Mouse (Mus musculus) heart, adult 9 months (tissue): ENCODE data around the gene Mgll.

Experiments
- DNase-seq, 2 experiments: peaks; one replicate each; pipeline ENCODE4 v3.0.0; 2022; ENCODE audit warnings: low spot score in 2 of 2

The Mgll gene

GRCm38 (mm10) chr6:88743601-88744291 is 19.5 kb downstream of the Mgll start:
- no peak for DNase-seq

DNA sequence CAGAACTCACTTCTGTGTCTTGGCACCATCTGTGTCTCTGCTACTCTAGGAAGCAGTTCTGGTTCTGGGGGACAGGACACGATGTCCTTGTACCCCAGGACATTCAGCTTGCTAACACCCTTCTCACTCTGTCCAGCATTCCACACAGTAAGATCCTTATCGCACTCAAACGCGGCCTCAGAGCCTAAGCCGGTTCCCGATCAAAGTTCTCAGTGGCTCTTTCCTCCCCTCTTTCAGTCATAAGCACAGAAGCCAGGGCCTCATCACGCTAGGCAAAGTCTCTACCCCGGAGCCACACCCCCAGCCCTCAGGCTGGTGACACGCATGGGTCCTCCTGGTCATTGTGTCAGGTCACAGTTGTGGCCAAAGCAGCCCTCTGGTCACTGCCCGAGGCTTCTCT is 20.8 kb downstream of the Mgll start:
- no peak for DNase-seq

- no peak for DNase-seq
Measured at GRCm38 (mm10) chr6:88746271-88746670, 22.1 kb downstream of the Mgll start.

DNA sequence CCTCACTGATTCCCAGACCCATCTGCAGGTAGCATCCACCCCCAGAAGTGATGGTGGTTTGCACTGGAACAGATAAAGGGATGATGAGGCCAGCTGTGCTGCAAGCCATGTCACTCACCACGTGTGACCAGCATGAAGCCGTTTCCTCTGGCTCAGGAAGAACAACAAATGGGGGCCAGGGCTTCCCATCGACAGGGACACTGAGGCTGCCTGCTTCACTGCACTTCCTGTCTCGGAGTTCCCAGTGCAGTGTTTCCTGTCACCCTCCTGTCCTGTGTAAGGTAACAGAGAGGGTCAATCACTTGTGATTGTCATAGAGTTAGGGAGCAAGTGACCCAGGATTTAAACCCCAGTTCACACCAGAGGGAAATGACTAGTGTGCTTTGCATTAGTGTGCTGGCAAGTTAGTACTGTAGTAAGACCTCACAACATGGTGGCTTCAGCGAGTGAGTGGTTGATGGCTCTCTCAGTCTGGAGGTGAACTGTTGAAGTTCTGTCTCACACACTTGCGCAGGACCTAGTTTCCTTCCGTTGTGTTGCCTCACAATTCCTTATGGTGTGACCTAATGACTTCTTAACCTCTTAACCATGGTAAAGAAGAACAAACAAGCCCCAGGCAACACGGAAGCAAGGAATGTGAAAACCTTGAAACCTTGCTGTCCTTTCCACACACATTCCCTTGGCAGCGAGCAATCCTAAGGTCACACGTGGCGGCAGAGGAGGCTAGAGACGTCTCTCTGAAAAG is 23.3 kb downstream of the Mgll start:
- no peak for DNase-seq

GRCm38 (mm10) chr6:88750884-88751283 is 26.7 kb downstream of the Mgll start:
- DNase-seq = no peak

- no peak for DNase-seq
Measured at GRCm38 (mm10) chr6:88752711-88753219, 28.6 kb downstream of the Mgll start.

DNA sequence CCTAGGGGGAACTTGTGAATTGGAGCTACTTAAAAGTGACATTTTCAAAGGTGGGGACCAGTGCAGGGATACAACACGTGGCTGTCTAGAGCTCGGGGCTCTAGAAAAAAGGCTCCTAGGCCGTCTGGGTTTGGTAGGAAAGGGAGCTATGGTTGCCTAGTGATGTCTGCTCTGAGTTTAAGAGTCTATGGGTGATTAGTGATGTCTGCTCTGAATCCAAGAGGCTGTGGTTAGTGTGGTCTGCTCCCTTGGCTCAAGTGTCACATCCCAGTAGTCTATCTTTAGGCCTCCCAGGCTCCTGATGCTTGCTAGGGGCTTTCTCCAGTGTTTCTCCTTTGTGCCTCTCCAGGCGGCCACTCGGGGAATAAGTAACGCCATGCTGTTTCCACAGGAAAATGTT is 29.4 kb downstream of the Mgll start:
- DNase-seq = no peak

GRCm38 (mm10) chr6:88756992-88757391 is 32.8 kb downstream of the Mgll start:
- no peak for DNase-seq

- DNase-seq = no peak
Measured at GRCm38 (mm10) chr6:88758074-88758473, 33.9 kb downstream of the Mgll start.

GRCm38 (mm10) chr6:88758568-88759522 is 34.6 kb downstream of the Mgll start:
- peak; percentile 71 to 76 for DNase-seq

- DNase-seq = peak; percentile 86 to 91
Measured at GRCm38 (mm10) chr6:88759793-88760453, 35.7 kb downstream of the Mgll start.

DNA sequence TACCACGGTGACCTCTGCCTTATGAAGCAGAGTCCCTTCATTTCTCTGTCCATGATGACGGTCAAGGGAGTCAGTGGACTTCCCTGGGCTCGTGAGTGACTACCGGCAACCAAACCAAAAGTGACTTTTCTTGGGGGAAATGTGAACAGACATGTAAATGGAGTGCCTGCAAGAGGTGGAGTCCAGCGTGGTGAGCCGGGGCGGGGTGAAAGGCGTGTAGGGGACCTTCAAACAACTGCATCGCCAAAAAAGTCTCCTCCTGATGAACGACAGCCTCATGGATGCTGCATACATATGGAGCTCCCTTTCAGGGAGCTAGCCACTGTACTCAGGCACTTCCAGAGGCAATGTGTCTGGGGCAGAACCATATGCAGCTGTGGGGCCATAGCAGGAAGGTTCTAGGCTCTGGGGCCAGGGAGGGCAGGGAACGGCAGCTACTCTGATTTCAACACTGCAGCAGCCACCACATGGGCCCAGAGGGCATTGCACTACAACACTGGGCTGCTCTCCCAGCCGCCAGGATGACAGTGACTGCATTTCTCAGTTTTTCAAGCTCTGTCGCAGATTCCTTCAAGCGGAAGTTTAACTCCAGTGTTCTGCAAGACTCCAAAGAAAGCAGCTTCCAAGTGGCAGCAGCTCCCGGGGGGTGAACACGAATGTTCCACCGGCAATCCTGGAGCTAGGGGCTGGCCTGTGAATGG is 36.9 kb downstream of the Mgll start:
- no peak for DNase-seq

DNA sequence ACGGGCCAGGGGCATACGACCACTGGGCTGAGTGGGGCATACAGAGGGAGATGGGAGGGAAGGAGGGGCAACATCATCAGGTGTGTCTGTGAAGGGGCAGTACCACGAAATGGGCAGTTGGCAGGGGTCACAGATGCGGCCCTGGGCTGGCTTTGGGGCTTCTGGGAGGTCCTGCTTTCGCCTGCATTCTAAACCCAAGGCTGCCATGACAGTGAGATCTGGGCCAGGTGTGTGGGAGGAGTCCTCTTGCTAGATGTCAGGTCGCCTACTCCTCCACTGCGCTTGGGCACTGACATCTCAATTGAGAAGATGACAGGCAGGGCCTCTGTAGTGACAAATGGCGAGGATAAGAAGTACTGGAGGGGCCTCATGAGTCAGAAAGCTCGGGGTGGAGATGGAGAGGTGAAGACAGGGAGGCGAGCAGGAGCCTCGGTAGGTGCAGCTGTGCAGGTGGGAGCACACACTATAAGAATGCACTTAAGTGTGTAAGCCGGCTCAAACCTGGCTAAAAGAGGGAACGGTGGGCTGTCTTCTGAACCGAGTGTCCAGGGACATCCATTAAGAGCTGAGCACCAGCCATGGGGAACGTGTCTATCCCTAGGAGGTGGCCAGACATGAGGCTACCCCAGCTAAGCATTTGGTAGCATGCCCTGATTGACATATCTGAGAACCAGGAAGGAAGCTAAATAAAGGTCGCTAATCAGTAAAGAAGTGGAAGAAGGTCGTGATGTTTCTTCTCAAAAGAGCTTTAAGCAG is 37.6 kb downstream of the Mgll start:
- DNase-seq = no peak

- DNase-seq = no peak
Measured at GRCm38 (mm10) chr6:88762440-88763196, 38.4 kb downstream of the Mgll start.

DNA sequence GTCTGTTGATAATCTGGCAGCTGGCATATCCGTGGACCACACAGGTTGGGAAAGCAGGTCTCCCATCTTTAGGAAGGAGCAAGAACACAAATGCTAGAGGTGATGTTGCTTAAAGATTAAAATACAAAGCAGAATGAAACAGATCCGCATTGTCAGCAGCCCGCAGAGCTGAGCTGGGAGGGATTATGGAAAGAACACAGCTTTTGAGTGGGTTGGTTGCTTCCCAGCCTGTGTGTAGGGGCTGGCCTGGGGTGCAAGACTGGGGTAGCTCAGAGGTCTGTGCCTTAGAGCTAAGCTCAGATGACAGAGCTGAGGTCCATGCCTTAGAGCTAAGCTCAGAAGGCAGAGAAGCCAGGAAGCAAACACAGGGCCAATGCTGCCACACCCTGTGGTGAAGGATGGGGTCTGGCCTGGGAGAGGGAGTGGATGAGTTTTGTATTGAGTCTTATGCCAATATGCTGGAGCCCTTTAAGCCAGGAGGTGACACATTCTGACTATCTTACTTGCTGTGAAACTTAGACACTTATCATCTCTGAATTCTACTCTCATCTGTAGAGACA is 39.4 kb downstream of the Mgll start:
- no peak for DNase-seq

DNA sequence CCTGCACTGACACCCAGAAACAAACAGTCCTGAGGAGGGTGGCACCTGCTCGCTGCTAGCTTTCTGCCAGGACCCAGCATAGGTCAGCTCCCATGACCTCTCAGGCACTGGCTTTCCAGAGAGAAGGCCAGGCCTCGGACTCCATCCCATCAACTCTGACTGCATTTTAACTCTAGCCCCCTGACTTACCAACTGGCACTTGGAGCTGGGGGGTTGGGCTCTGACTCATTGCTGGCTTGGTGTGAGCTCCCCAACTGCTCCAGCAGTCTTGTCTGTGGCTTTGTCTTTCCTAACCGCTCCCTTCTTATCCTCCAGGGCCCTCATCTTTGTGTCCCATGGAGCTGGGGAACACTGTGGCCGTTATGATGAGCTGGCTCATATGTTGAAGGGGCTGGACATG is 40.1 kb downstream of the Mgll start:
- no peak for DNase-seq

- no peak for DNase-seq
Measured at GRCm38 (mm10) chr6:88767740-88768139, 43.5 kb downstream of the Mgll start.

DNA sequence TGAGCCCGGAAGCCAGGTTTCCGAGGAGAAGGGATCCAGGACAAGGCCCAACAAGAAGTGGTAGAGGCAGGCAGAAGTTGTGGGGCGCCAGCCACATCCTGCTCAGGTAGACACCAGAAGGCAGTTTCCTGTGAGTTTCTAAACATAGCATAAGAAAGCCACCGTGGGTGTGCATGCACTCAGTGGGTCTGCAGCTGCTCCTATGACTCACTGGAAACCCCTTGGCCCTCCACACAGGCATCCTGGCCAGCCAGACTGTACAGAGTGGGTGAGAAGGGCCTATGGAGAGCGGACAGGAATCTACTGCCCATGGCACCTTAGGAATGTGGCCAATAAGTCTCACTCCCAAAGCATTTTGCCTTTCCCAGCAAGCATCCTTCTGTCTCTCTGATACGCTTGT is 45.5 kb downstream of the Mgll start:
- no peak for DNase-seq

GRCm38 (mm10) chr6:88770300-88770904 is 46.2 kb downstream of the Mgll start:
- no peak for DNase-seq
